Mouse (Mus musculus) liver, embryonic 15.5 days (tissue): ENCODE results near the gene Tmem222. TPM values are rescaled to one million over a fixed set of nuclear protein-coding genes. Genes with fewer than 3 reads are reported as not detected.

ENCODE experiments used
- ATAC-seq: fragments of 200-750 bp; cut with Nextera tagmentation; 2 replicates; pipeline ENCODE4 v1.8.0; 2017; ENCODE audit warnings: moderate number of reproducible peaks, mild to moderate bottlenecking, moderate library complexity; ENCODE audit not compliant: insufficient read depth
- H3K27ac ChIP-seq: fragments of 300-500 bp; sonication (generic); replicated peaks from 2 replicates; pipeline ENCODE4 v1.5.1; 2015; ENCODE audit warnings: mild to moderate bottlenecking, inconsistent platforms
- H3K27me3 ChIP-seq: fragments of 300-500 bp; sonication (generic); 2 replicates; pipeline ENCODE4 v1.6.1; 2015; ENCODE audit warnings: mild to moderate bottlenecking, inconsistent platforms
- H3K36me3 ChIP-seq: fragments of 300-500 bp; sonication (generic); replicated peaks from 2 replicates; pipeline ENCODE4 v1.6.1; 2015; ENCODE audit warnings: moderate library complexity, mild to moderate bottlenecking, inconsistent platforms
- H3K4me1 ChIP-seq: fragments of 300-500 bp; sonication (generic); replicated peaks from 2 replicates; pipeline ENCODE4 v1.6.1; 2015; ENCODE audit warnings: inconsistent platforms
- H3K4me2 ChIP-seq: fragments of 300-500 bp; sonication (generic); 2 replicates; pipeline ENCODE4 v1.6.1; 2015; ENCODE audit warnings: moderate library complexity, mild to moderate bottlenecking, inconsistent platforms
- H3K4me3 ChIP-seq: fragments of 300-500 bp; sonication (generic); replicated peaks from 2 replicates; pipeline ENCODE4 v1.5.1; 2015; ENCODE audit warnings: mild to moderate bottlenecking, inconsistent platforms
- H3K9ac ChIP-seq: fragments of 300-500 bp; sonication (generic); 2 replicates; pipeline ENCODE4 v1.6.1; 2015; ENCODE audit warnings: moderate library complexity, mild to moderate bottlenecking, inconsistent platforms
- H3K9me3 ChIP-seq: fragments of 300-500 bp; sonication (generic); replicated peaks from 2 replicates; pipeline ENCODE4 v1.6.1; 2016; ENCODE audit warnings: inconsistent platforms
- WGBS: fragments of 180-500 bp; shearing (Covaris S2); methylation state at CpG from one replicate; pipeline ENCODE4 v1.1.7; 2015; ENCODE audit warnings: mixed read lengths; ENCODE audit not compliant: insufficient replicate concordance; 5-methylcytosine and 5-hydroxymethylcytosine counted together
- polyA plus RNA-seq: library from polyadenylated mRNA; unstranded; fragments of >200 nt; fragmentation: Nextera tagmentation; extraction: Ambion mirVana; gene quantifications from 2 replicates; pipeline ENCODE4 v1.2.1, GENCODE M21; 2015

The Tmem222 gene
- polyA plus RNA-seq, 1 experiment from 2014 or later, result 35.8 TPM

- H3K9me3 ChIP-seq, result no peaks in the 10 kb centered on the region
- no peak overlapping the region for H3K4me3 ChIP-seq
- no peak overlapping the region for H3K9ac ChIP-seq
- peaks cover 85% of the 10 kb centered on the region for H3K27me3 ChIP-seq
- WGBS, result 5% methylated on average over 5 of the region's 5 CpGs
- ATAC-seq, result no peak
- H3K36me3 ChIP-seq, result no peaks in the 10 kb centered on the region
- H3K4me2 ChIP-seq, result no peak overlapping the region
- no peak overlapping the region for H3K27ac ChIP-seq
- H3K4me1 ChIP-seq, result peaks cover 13% of the 10 kb centered on the region
Measured at GRCm38 (mm10) chr4:133217641-133218040, 60.0 kb downstream of the Tmem222 start.

Other genes with a start within 250 kb of the Tmem222 start
- 44.0 and 52.0 TPM in 2 replicates for gene Wasf2, start 147.3 kb downstream of the Tmem222 start, polyA plus RNA-seq
- not detected in 2 replicates for gene Cd164l2, start 65.7 kb downstream of the Tmem222 start, polyA plus RNA-seq
- gene Gpr3, start 65.3 kb downstream of the Tmem222 start, polyA plus RNA-seq, result not detected in 2 replicates
- gene Map3k6, start 37.0 kb downstream of the Tmem222 start, polyA plus RNA-seq, result 2.0 and 2.9 TPM in 2 replicates
- gene Sytl1, start 14.7 kb downstream of the Tmem222 start, polyA plus RNA-seq, result 0.92 and 1.0 TPM in 2 replicates
- gene Wdtc1, start 75.7 kb upstream of the Tmem222 start, polyA plus RNA-seq, result 8.1 and 8.5 TPM in 2 replicates
- 2.9 and 3.0 TPM in 2 replicates for gene Slc9a1, start 91.9 kb upstream of the Tmem222 start, polyA plus RNA-seq
- 0.15 and 0.21 TPM in 2 replicates for gene Tent5b, start 202.3 kb upstream of the Tmem222 start, polyA plus RNA-seq
- gene Trnp1, start 220.8 kb upstream of the Tmem222 start, polyA plus RNA-seq, result 0.06 TPM in 1 of 2 replicates, not detected in the other
- gene Kdf1, start 241.2 kb upstream of the Tmem222 start, polyA plus RNA-seq, result 1.0 and 1.5 TPM in 2 replicates